In genomic region chr10:68974771-68975170, GRCm38 (mm10) we compare ENCODE assay signal across 27 mouse cellular contexts.
DNase-seq lines count a peak whose midpoint lies in the region; ATAC-seq and TF ChIP-seq lines count a peak whose summit lies in the region.
"Had no signal": no experiment of that assay in that cellular context is flagged by ENCODE, and none has a peak within 500 bp of the region (broad histone marks: within the 10 kb centered on the region; RNA-seq: fewer than 3 reads in every experiment).

No protein-coding gene starts in this region.

- H3K9ac ChIP-seq in forebrain, embryonic 14.5 days (ENCODE audit: low read length) = no peak overlapping the region
- no peak overlapping the region for H3K9ac ChIP-seq in forebrain, embryonic 15.5 days (replicated peaks)
- H3K9ac ChIP-seq in hindbrain, postnatal 0 days (replicated peaks; ENCODE audit: low read length) = no peak overlapping the region
- H3K9ac ChIP-seq in hindbrain, embryonic 16.5 days (ENCODE audit: low read depth, low read length) = no peak overlapping the region
- H3K9ac ChIP-seq: embryonic facial prominence, embryonic 13.5 days; forebrain, embryonic 13.5 days; hindbrain, embryonic 13.5 days had no signal

- no peak overlapping the region for H3K4me2 ChIP-seq in forebrain, embryonic 14.5 days (ENCODE audit: low read length)
- H3K4me2 ChIP-seq in forebrain, embryonic 15.5 days (replicated peaks) = no peak overlapping the region
- H3K4me2 ChIP-seq in hindbrain, postnatal 0 days (ENCODE audit: low read depth, low read length) = no peak overlapping the region
- H3K4me2 ChIP-seq in hindbrain, embryonic 16.5 days (ENCODE audit: low read length) = no peak overlapping the region
- H3K4me2 ChIP-seq: embryonic facial prominence, embryonic 13.5 days; forebrain, embryonic 13.5 days; heart, embryonic 11.5 days; hindbrain, embryonic 13.5 days had no signal

- H3K4me3 ChIP-seq in forebrain, embryonic 14.5 days (ENCODE audit: low read depth, low read length) = no peak overlapping the region
- no peak overlapping the region for H3K4me3 ChIP-seq in forebrain, embryonic 15.5 days
- H3K4me3 ChIP-seq in hindbrain, postnatal 0 days (ENCODE audit: low read length) = no peak overlapping the region
- no peak overlapping the region for H3K4me3 ChIP-seq in hindbrain, embryonic 16.5 days (ENCODE audit: low read length)
- H3K4me3 ChIP-seq: embryonic facial prominence, embryonic 10.5 days; embryonic facial prominence, embryonic 13.5 days; erythroblast, embryonic 14.5 days; forebrain, embryonic 13.5 days; hindbrain, embryonic 10.5 days; hindbrain, embryonic 13.5 days had no signal

- no peak for TF ChIP-seq CTCF in hindbrain, postnatal 0 days (IDR thresholded peaks at IDR 0.05; ENCODE audit: low read depth)

- no peak for ATAC-seq in forebrain, embryonic 14.5 days
- no peak for ATAC-seq in forebrain, embryonic 15.5 days (replicated peaks)
- ATAC-seq in hindbrain, postnatal 0 days = no peak
- no peak for ATAC-seq in hindbrain, embryonic 16.5 days
- ATAC-seq: forebrain, embryonic 13.5 days; intestine, postnatal 0 days; Patski had no signal

- no peaks in the 10 kb centered on the region for H3K4me1 ChIP-seq in forebrain, embryonic 14.5 days (ENCODE audit: control insufficient read depth, insufficient read depth, low read length)
- H3K4me1 ChIP-seq in forebrain, embryonic 15.5 days = peaks cover 5% of the 10 kb centered on the region; the same call in 1 of the 2 replicates
- H3K4me1 ChIP-seq in hindbrain, postnatal 0 days (ENCODE audit: insufficient read depth, low read length) = 0 out of 2 replicates have a peak, but pooled peaks cover 3% of the 10 kb centered on the region
- H3K4me1 ChIP-seq in hindbrain, embryonic 16.5 days (ENCODE audit: control insufficient read depth, insufficient read depth, low read depth, low read length) = no peaks in the 10 kb centered on the region
- H3K4me1 ChIP-seq: embryonic facial prominence, embryonic 10.5 days; embryonic facial prominence, embryonic 13.5 days; forebrain, embryonic 13.5 days; hindbrain, embryonic 10.5 days had no signal

- no peaks in the 10 kb centered on the region for H3K27me3 ChIP-seq in forebrain, embryonic 14.5 days (replicated peaks; ENCODE audit: control insufficient read depth, insufficient read depth, low read length)
- no peaks in the 10 kb centered on the region for H3K27me3 ChIP-seq in forebrain, embryonic 15.5 days
- no peaks in the 10 kb centered on the region for H3K27me3 ChIP-seq in hindbrain, postnatal 0 days (ENCODE audit: insufficient read depth, low read length)
- no peaks in the 10 kb centered on the region for H3K27me3 ChIP-seq in hindbrain, embryonic 16.5 days (replicated peaks; ENCODE audit: control insufficient read depth, insufficient read depth, low read length)
- H3K27me3 ChIP-seq: CH12.LX; embryonic facial prominence, embryonic 13.5 days; forebrain, embryonic 13.5 days; hindbrain, embryonic 13.5 days; Patski had no signal

- H3K27ac ChIP-seq in forebrain, embryonic 14.5 days (ENCODE audit: low read depth, low read length) = no peak overlapping the region
- no peak overlapping the region for H3K27ac ChIP-seq in forebrain, embryonic 15.5 days (replicated peaks)
- no peak overlapping the region for H3K27ac ChIP-seq in hindbrain, postnatal 0 days
- H3K27ac ChIP-seq in hindbrain, embryonic 16.5 days (ENCODE audit: low read depth, low read length) = no peak overlapping the region
- H3K27ac ChIP-seq: embryonic facial prominence, embryonic 10.5 days; embryonic facial prominence, embryonic 13.5 days; forebrain, embryonic 13.5 days; hindbrain, embryonic 10.5 days; hindbrain, embryonic 13.5 days had no signal

- H3K9me3 ChIP-seq in forebrain, embryonic 14.5 days (replicated peaks; ENCODE audit: control insufficient read depth, low read length) = no peaks in the 10 kb centered on the region
- no peaks in the 10 kb centered on the region for H3K9me3 ChIP-seq in forebrain, embryonic 15.5 days
- no peaks in the 10 kb centered on the region for H3K9me3 ChIP-seq in hindbrain, postnatal 0 days (ENCODE audit: low read length)
- no peaks in the 10 kb centered on the region for H3K9me3 ChIP-seq in hindbrain, embryonic 16.5 days (ENCODE audit: control insufficient read depth, low read length)
- H3K9me3 ChIP-seq: embryonic facial prominence, embryonic 10.5 days; embryonic facial prominence, embryonic 13.5 days; forebrain, embryonic 13.5 days; hindbrain, embryonic 10.5 days; hindbrain, embryonic 13.5 days had no signal

- 58% methylated on average over 7 of the region's 7 CpGs for WGBS in forebrain, embryonic 14.5 days
- 49% methylated on average over 7 of the region's 7 CpGs for WGBS in forebrain, embryonic 15.5 days
- 33% methylated on average over 7 of the region's 7 CpGs for WGBS in hindbrain, postnatal 0 days
- WGBS in hindbrain, embryonic 16.5 days = 37% methylated on average over 7 of the region's 7 CpGs

- DNase-seq in forebrain, embryonic 14.5 days (ENCODE audit: low spot score) = peak; percentile 33
- DNase-seq in hindbrain, postnatal 0 days (ENCODE audit: low spot score) = peak; percentile 51
- peak; percentile 12 for DNase-seq in retina, postnatal 1 day
- no peak for DNase-seq in retina, embryonic 14.5 days (ENCODE audit: low spot score)
- DNase-seq: adrenal gland, postnatal 10 days; adrenal gland, postnatal 36 days; cerebellum, adult 11-12 months; cerebellum, adult 8-10 months; cerebellum, postnatal 10 days; cerebellum, postnatal 36 days; embryo, embryonic 11 days; gastrocnemius, postnatal 10 days; gastrocnemius, postnatal 36 days; heart, postnatal 36 days had no signal

- no peaks in the 10 kb centered on the region for H3K36me3 ChIP-seq in forebrain, embryonic 14.5 days (ENCODE audit: control insufficient read depth, insufficient read depth, low read length)
- H3K36me3 ChIP-seq in forebrain, embryonic 15.5 days = no peaks in the 10 kb centered on the region
- H3K36me3 ChIP-seq in hindbrain, postnatal 0 days (ENCODE audit: insufficient read depth, low read length) = no peaks in the 10 kb centered on the region
- no peaks in the 10 kb centered on the region for H3K36me3 ChIP-seq in hindbrain, embryonic 16.5 days (ENCODE audit: control insufficient read depth, insufficient read depth, low read length)
- H3K36me3 ChIP-seq: embryonic facial prominence, embryonic 10.5 days; embryonic facial prominence, embryonic 13.5 days; G1E; hindbrain, embryonic 10.5 days; hindbrain, embryonic 13.5 days had no signal
